Mouse (Mus musculus) stomach, embryonic 16.5 days (tissue): Measurements from ENCODE around the gene Slc7a8. TPM values are rescaled to one million over a fixed set of nuclear protein-coding genes. Genes with fewer than 3 reads are reported as not detected.

ENCODE experiments used
- ATAC-seq: fragments of 200-750 bp; cut with Nextera tagmentation; 2 replicates; pipeline ENCODE4 v1.8.0; 2017; ENCODE audit warnings: moderate number of reproducible peaks, moderate TSS enrichment; ENCODE audit not compliant: insufficient read depth, low FRiP score
- H3K27ac ChIP-seq: fragments of 300-500 bp; sonication (generic); 2 replicates; pipeline ENCODE4 v1.5.1; 2014; ENCODE audit warnings: low read length
- H3K27me3 ChIP-seq: fragments of 300-500 bp; sonication (generic); 2 replicates; pipeline ENCODE4 v1.6.1; 2014; ENCODE audit warnings: low read length, control low read depth, mixed read lengths; ENCODE audit not compliant: control insufficient read depth, insufficient read depth
- H3K36me3 ChIP-seq: fragments of 300-500 bp; sonication (generic); 2 replicates; pipeline ENCODE4 v1.6.1; 2014; ENCODE audit warnings: low read length; ENCODE audit not compliant: control insufficient read depth, insufficient read depth
- H3K4me1 ChIP-seq: fragments of 300-500 bp; sonication (generic); 2 replicates; pipeline ENCODE4 v1.6.1; 2014; ENCODE audit warnings: low read length, control low read depth, mixed read lengths; ENCODE audit not compliant: control insufficient read depth, insufficient read depth
- H3K4me2 ChIP-seq: fragments of 300-500 bp; sonication (generic); 2 replicates; pipeline ENCODE4 v1.6.1; 2014; ENCODE audit warnings: low read depth, low read length, mixed read lengths
- H3K4me3 ChIP-seq: fragments of 300-500 bp; sonication (generic); replicated peaks from 2 replicates; pipeline ENCODE4 v1.5.1; 2014; ENCODE audit warnings: mild to moderate bottlenecking, low read length
- H3K9ac ChIP-seq: fragments of 300-500 bp; sonication (generic); 2 replicates; pipeline ENCODE4 v1.6.1; 2014; ENCODE audit warnings: low read length
- H3K9me3 ChIP-seq: fragments of 300-500 bp; sonication (generic); replicated peaks from 2 replicates; pipeline ENCODE4 v1.6.1; 2016; ENCODE audit warnings: low read length, control low read depth; ENCODE audit not compliant: control insufficient read depth
- WGBS: fragments of 180-500 bp; shearing (Covaris S2); extraction: QIAGEN DNeasy Blood & Tissue Kit; methylation state at CpG from one replicate; pipeline ENCODE4 v1.1.7; 2014; 5-methylcytosine and 5-hydroxymethylcytosine counted together
- polyA plus RNA-seq: library from polyadenylated mRNA; unstranded; fragments of >200 nt; fragmentation: Nextera tagmentation; extraction: Ambion mirVana; gene quantifications from 2 replicates; pipeline ENCODE4 v1.2.1, GENCODE M21; 2015

Gene Slc7a8
- polyA plus RNA-seq, 1 experiment from 2014 or later, result 10.2 TPM

DNA sequence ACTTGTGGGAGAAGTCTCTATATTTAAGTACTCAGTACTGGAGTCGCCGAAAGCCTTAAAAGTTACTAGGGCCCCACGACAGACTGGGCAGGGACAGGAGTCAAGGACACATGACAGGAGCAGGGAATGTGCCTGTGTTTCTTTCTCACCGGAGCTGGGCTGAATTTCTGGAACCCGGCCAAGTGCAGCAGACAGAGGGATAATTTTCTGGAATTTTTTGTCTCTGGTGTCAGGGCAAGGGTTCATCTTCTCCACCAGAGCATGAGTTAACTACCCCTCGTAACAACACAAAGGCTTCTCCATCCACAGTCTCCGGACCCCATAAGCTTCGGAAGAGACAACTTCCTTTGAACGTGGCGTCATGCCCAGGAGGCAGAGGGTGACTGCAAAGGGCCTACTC is 4.7 kb upstream of the Slc7a8 start:
- no peaks in the 10 kb centered on the region for H3K27me3 ChIP-seq
- H3K9ac ChIP-seq, result no peak overlapping the region
- H3K4me1 ChIP-seq, result peaks cover 5% of the 10 kb centered on the region; the same call in 1 of the 2 replicates
- no peaks in the 10 kb centered on the region for H3K36me3 ChIP-seq
- H3K27ac ChIP-seq, result no peak overlapping the region
- ATAC-seq, result peak; percentile 63; the same call in 1 of the 2 replicates
- no peak overlapping the region for H3K4me3 ChIP-seq
- no peaks in the 10 kb centered on the region for H3K9me3 ChIP-seq
- WGBS, result 43% methylated on average over 10 of the region's 10 CpGs
- H3K4me2 ChIP-seq, result peak overlapping the region; percentile 8; the same call in 1 of the 2 replicates

DNA sequence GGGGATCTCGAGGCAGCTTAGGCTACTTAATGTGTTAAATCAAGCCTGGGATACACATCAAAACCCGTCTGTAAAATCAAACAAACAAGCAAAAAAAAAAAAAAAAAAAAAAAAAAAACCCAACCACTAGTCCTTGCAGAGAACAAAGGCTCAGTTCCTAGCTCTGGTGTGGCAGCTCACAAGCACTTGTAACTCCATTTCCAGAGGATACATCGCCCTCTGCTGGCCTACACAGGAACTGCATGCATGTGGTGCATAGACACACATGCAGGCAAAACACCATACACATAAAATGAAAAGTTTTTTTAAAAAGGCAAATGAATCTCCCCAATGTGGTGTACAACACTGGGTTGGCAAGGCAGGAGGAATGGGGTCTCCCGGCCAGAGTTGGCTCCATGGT is 4.2 kb upstream of the Slc7a8 start:
- ATAC-seq, result no peak

DNA sequence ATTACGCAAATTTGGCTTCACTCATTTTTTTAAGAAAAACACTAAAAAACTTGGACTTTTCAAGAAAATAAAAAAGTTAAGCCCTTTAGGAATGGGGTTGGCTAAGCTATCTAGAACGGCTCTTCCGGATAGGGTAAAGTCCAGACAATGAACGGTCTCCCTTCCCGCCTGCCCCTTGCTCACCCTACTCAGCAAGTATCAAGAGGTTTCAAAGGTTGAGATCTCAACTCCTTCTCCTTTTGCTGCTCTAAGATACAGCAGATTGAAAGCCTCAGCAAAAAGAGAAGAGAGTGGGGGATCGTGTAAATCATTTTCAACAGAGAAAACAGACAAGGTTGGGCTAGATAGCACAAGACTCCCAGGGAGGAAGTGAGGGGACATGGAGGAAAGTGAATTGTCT is 1.2 kb upstream of the Slc7a8 start:
- Histone ChIP-seq H3K27me3 (peaks cover 9% of the 10 kb centered on the region; the same call in 1 of the 2 replicates), H3K9ac (no peak overlapping the region), H3K27ac (no peak overlapping the region), H3K9me3 (no peaks in the 10 kb centered on the region), H3K4me2 (no peak overlapping the region), H3K36me3 (no peaks in the 10 kb centered on the region), H3K4me1 (peaks cover 5% of the 10 kb centered on the region; the same call in 1 of the 2 replicates), H3K4me3 (no peak overlapping the region)
- 77% methylated on average over 6 of the region's 6 CpGs for WGBS
- ATAC-seq, result no peak

More for the DNA sequence above, 4.2 kb upstream of the Slc7a8 start:
- Histone ChIP-seq H3K4me1 (peaks cover 5% of the 10 kb centered on the region; the same call in 1 of the 2 replicates), H3K36me3 (no peaks in the 10 kb centered on the region), H3K9ac (no peak overlapping the region), H3K4me3 (no peak overlapping the region), H3K9me3 (no peaks in the 10 kb centered on the region), H3K27me3 (no peaks in the 10 kb centered on the region), H3K4me2 (peak overlapping the region; percentile 8; the same call in 1 of the 2 replicates), H3K27ac (peak overlapping the region; percentile 16; the same call in 1 of the 2 replicates)
- WGBS, result 54% methylated on average over 4 of the region's 4 CpGs

DNA sequence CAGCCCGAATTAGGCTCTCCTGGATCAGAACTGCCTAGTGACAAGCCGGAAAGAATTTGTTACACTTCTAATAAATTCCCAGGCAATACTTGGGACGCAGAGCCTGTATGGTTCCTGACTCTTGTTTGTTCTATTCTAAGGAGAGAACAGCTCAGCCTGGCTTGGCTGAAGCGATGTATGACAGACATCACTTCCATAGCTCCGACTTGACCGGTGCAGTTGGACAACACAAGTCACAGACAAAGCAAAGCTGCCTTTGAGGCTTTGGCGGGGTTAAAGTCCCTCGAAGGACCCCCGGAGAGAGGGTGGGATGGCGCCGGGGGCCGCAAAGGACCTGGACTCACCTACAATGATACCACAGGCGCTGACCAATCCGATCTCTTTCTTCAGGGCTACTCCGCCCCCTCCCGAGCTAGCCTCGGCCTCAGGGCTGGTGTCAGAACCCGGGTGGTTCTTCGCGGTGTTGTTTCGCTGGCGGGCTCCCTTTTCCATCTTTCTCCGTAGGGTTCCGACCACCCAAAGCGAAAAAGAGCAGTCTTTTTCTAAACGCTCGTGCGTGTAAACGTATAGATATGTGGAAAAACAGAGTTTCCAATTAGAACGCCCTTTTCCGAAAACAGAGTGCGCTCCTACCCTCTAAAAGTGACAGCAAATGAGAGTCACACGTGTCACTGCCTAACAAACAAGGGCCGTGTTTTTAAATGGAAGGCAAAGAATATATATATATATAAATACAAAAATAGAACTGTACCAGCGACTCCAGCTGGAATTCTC is 723 bp downstream of the Slc7a8 start:
- Histone ChIP-seq H3K36me3 (no peaks in the 10 kb centered on the region), H3K9me3 (no peaks in the 10 kb centered on the region), H3K4me2 (peak overlapping the region; percentile 77), H3K27me3 (peaks cover 9% of the 10 kb centered on the region; the same call in 1 of the 2 replicates), H3K9ac (peak overlapping the region; percentile 60), H3K4me1 (no peaks in the 10 kb centered on the region), H3K27ac (no peak overlapping the region), H3K4me3 (peak overlapping the region; percentile 49)
- peak; percentile 65; the same call in 1 of the 2 replicates for ATAC-seq
- 3% methylated on average over 35 of the region's 35 CpGs for WGBS

DNA sequence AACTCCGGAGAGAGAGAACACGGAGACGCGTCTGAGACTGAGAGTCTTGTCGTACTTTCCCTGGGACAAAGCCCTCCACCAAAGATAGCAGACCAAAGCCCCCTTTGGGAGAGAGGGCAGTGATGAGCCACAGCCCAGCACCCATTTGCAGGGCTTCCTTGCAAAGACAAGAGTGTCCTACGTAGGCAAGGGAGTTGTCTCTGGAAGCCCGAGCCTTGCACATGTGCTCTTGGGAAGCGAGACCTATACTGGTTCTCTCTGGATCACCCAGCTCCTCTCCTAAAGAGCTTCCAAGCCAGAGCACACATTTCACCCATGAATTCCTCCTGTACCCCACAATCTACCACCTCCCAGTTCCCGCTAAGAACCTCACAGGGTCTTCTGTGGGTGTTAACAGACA is 1.7 kb downstream of the Slc7a8 start:
- H3K27me3 ChIP-seq, result peaks cover 9% of the 10 kb centered on the region; the same call in 1 of the 2 replicates
- no peak overlapping the region for H3K9ac ChIP-seq
- H3K4me3 ChIP-seq, result peak overlapping the region; percentile 49; the same call in 1 of the 2 replicates
- H3K4me2 ChIP-seq, result peak overlapping the region; percentile 77; the same call in 1 of the 2 replicates
- no peaks in the 10 kb centered on the region for H3K9me3 ChIP-seq
- no peak overlapping the region for H3K27ac ChIP-seq
- no peak for ATAC-seq
- 89% methylated on average over 9 of the region's 9 CpGs for WGBS
- H3K4me1 ChIP-seq, result no peaks in the 10 kb centered on the region
- H3K36me3 ChIP-seq, result no peaks in the 10 kb centered on the region

DNA sequence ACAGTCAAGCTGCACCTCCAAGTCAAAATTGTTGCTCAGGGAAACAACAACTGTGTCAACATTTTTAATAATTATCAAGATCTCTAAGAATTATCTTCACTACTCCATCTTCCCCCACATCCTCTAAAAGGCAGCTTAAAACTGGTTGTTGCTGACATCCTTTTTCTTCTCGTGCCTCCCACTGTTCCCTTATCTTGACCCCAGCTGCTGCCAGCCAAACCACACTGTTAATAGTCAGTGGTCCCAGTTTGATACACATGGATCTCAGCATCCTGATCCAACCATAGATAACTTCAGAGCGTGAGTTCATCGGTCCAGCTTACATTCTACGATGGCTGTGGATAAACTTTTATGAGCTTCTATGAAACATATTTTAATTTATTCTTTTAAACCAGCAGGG is 3.9 kb downstream of the Slc7a8 start:
- Histone ChIP-seq H3K9me3 (no peaks in the 10 kb centered on the region), H3K9ac (no peak overlapping the region), H3K27ac (no peak overlapping the region), H3K36me3 (no peaks in the 10 kb centered on the region), H3K4me1 (no peaks in the 10 kb centered on the region), H3K27me3 (peaks cover 9% of the 10 kb centered on the region; the same call in 1 of the 2 replicates), H3K4me3 (no peak overlapping the region), H3K4me2 (no peak overlapping the region)
- WGBS, result 78% methylated on average over 4 of the region's 4 CpGs
- ATAC-seq, result no peak

DNA sequence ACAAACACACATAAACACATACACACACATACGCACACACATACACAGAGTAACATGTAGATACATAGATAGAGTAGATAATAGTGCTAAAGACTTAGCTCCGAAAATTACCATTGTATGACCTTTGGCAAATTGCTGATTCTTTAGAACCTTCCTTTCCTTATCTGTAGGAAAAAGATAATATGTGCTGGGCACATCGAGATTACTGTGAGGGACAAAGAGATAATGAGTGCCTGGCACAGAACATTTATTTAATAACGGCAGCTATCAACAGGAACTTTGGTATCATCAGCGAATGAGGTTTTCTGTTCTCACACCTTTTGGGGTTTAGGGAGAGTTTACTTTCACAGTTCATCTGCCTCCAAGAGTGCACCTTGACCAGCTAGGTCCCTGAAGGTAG is 5.0 kb downstream of the Slc7a8 start:
- ATAC-seq, result no peak
- no peak overlapping the region for H3K9ac ChIP-seq
- H3K27ac ChIP-seq, result no peak overlapping the region
- H3K4me1 ChIP-seq, result no peaks in the 10 kb centered on the region
- no peak overlapping the region for H3K4me2 ChIP-seq
- 74% methylated on average over 5 of the region's 5 CpGs for WGBS
- H3K9me3 ChIP-seq, result no peaks in the 10 kb centered on the region
- no peaks in the 10 kb centered on the region for H3K36me3 ChIP-seq
- H3K4me3 ChIP-seq, result no peak overlapping the region
- H3K27me3 ChIP-seq, result peaks cover 9% of the 10 kb centered on the region; the same call in 1 of the 2 replicates

DNA sequence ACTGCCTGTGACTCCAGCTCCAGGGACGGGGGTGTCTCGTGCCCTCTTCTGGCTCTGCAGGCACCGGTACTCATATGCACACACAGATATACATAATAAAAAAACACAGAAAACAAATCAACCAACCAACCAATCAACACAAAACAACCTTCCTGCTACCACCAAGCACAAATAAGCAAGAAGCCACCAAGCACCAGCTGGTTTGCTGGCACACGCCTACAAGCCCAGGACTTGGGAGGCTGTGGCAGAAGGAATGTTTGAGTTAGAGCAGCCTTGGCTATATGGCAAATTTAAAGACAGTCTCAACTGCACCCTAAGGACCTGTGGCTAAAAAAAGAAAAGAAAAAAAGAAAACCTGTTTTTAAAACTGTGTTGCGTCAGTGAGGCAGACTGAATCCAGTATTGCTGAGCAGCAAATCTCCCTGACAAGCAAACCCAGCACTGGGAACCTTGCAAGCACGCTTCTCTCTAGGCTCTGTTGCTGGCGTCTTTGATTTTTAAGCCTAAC is 6.2 kb downstream of the Slc7a8 start:
- H3K4me1 ChIP-seq, result no peaks in the 10 kb centered on the region
- H3K36me3 ChIP-seq, result no peaks in the 10 kb centered on the region
- no peak overlapping the region for H3K27ac ChIP-seq
- H3K9me3 ChIP-seq, result no peaks in the 10 kb centered on the region
- WGBS, result 88% methylated on average over 7 of the region's 7 CpGs
- H3K4me3 ChIP-seq, result no peak overlapping the region
- no peak overlapping the region for H3K9ac ChIP-seq
- ATAC-seq, result no peak
- H3K27me3 ChIP-seq, result peaks cover 9% of the 10 kb centered on the region; the same call in 1 of the 2 replicates
- H3K4me2 ChIP-seq, result no peak overlapping the region

DNA sequence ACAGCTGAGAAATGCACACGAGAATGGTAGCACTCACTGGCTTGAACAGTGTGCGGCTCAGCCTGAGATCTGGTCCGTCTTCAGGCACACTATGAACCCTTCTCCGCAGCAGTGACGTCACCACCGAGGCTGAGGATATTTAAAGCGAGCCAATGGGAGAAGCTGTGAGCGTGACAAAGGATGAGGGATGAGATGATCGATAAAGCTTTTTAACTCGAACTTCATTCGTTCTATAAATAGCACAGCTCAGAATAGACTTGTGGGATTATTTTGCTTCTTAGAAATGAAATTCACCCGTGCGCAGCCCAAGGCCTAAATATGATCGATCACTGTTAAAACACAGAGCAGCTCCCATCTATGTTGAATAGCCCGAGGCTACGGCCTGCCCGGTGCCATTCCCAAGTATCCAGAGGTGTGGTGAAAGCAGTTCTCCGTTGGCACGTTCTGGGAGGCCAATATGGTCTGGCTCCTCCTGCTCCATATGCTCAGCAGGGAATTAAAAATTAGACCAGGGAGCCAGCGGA is 9.4 kb downstream of the Slc7a8 start:
- Histone ChIP-seq H3K9ac (no peak overlapping the region), H3K36me3 (no peaks in the 10 kb centered on the region), H3K4me1 (no peaks in the 10 kb centered on the region), H3K9me3 (no peaks in the 10 kb centered on the region), H3K4me2 (no peak overlapping the region), H3K4me3 (no peak overlapping the region), H3K27ac (no peak overlapping the region), H3K27me3 (no peaks in the 10 kb centered on the region)
- WGBS, result 72% methylated on average over 20 of the region's 20 CpGs
- ATAC-seq, result no peak
